Mouse (Mus musculus) erythroblast, adult 5-6 weeks (primary cell): ENCODE results near the gene Prkar2a. TPM values are rescaled to one million over a fixed set of nuclear protein-coding genes. Genes with fewer than 3 reads are reported as not detected.

Experiments used
- ATAC-seq: replicated peaks from 2 replicates; pipeline ENCODE4 v1.8.0; 2016; ENCODE audit warnings: moderate number of reproducible peaks, mild to moderate bottlenecking, moderate TSS enrichment, inconsistent platforms; ENCODE audit not compliant: poor library complexity, low FRiP score, severe bottlenecking
- total RNA-seq, 2 experiments: library from RNA; stranded (forward) in 1 of 2; stranded (reverse) in 1 of 2; fragments of 150-400 nt in 1 of 2; fragments of 200-764, 138-1000 nt in 1 of 2; gene quantifications; 2 replicates each; pipeline versions ENCODE4 v1.2.3 to v1.2.4; 2015 to 2017; ENCODE audit warnings: low replicate concordance in 2 of 2

Gene Prkar2a
- total RNA-seq, 2 experiments from 2014 or later = 1.4 to 2.9 TPM

DNA sequence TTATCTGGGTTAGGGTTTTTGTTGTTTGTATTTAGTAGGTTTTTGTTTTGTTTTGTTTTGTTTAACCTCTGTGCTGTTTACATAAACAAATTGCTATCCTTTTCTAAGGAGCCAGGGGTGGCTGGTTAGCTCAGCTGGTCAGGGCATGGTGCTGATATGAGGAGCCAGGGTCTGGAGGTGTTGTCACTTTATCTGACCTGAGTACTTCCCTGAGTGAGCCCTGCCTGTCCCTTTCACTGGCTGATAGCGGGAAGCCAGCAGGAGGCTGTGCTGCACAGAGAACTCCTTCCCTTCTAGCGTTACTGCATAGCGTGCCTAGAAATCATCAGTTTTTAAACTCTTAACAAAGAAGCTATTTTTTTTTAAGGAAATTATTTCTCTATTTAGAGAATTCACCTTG, 58.6 kb downstream of the Prkar2a start:
- ATAC-seq = peak; percentile 76

DNA sequence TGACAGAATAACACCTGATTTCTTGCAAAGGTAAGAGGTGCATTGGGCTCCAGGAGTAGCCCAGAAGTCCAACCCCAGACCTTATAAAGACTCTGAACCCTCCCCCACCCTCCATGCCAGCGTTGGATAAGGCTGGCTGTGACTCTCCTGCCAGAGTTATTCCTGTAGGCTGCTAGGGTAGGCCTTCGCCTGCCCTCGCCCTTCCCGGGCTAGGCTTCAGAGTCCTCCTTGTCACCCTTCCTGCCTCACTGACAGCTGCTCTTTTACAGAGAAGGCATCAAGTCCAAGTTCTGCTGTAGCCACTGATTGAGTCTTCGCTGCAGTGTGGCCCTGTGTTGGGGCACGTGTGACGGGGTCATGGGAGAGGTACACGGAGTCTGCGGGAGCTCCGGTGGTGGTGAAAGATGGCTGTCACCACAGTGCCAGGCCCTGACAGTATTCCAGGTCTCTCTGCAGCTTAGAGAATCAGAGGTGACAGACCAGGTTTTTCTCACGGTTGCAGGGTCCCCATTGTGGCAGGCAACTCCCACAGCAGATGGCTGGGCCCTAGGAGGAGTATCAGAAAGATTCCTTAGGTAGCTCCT, 59.6 kb downstream of the Prkar2a start:
- ATAC-seq = no peak

- no peak for ATAC-seq
Measured at GRCm38 (mm10) chr9:108750616-108751015, 61.5 kb downstream of the Prkar2a start.

DNA sequence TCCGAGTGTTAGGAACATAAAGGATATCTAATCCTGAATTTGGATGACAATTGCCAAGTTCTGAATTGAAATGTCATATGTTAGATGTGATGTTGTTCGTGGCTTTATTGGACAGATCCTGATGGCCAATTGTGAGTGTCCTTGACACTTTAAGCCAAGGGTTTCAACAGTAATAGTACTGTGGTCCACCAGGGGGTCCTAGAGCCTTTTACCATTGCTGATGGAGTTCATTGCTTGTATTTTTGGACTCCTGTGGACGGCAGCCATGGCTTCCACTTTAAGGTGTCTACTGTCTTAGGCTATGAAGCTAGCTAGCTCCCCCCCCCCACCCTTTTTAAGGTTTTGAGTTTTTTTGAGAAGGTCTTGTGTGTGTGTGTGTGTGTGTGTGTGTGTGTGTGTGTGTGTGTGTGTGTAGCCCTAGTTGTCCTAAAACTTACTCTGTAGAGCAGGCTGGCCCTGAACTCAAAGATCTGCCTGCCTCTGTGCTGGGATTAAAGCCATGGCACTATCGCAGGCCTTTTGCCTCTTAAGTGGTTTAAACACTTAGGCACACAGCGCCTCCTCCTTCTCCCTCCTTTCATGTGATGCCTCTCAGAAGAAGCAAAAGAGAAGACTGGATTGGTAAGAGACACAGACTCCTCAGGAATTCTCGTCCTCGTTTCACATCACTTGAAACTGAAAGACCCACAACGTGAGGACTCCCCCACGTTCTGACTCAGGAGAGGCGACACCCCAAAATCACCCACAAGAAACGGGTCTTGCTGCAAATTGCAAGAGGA, 63.2 kb downstream of the Prkar2a start:
- ATAC-seq = no peak

- peak; percentile 63 for ATAC-seq
Measured at GRCm38 (mm10) chr9:108753326-108753725, 64.2 kb downstream of the Prkar2a start.

GRCm38 (mm10) chr9:108753976-108754375, 64.9 kb downstream of the Prkar2a start:
- ATAC-seq = no peak

GRCm38 (mm10) chr9:108754423-108754822, 65.3 kb downstream of the Prkar2a start:
- no peak for ATAC-seq

DNA sequence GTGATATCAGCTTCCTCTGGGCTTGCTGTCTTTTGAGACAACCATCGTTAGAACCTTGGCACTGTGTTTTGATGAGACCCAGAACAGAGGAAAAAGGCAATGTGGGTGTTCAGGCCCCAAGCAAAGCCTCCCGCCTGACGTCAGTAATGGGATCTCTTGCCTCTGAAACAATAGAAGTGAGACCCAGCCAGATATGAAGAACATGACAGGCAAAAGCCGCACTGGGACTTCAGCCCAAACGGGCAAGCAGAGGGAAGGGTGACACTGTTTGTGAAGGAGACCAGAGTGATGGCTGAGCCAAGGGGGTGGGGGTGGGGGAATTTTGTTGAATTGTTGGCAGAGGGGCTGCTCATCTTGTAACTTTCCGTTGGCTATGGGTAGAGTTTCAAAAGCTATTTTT, 68.3 kb downstream of the Prkar2a start:
- ATAC-seq = no peak

DNA sequence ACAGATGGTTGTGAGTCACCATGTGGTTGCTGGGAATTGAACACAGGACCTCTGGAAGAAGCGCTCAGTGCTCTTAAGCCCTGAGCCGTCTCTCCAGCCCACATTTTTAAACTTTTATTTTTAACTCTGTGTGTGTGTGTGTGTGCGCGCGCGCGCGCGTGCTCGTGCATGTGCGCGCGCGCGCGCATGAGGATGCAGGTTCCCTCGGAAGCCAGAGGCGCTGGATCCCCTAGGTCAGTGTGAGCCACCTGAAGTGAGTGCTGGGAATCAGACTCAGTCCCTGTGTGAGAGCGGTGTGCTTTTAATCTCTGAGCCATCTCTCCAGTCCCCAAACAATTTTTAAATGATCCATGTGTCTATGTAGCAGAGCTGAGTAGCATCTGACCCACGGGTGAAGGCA, 70.0 kb downstream of the Prkar2a start:
- ATAC-seq = no peak

DNA sequence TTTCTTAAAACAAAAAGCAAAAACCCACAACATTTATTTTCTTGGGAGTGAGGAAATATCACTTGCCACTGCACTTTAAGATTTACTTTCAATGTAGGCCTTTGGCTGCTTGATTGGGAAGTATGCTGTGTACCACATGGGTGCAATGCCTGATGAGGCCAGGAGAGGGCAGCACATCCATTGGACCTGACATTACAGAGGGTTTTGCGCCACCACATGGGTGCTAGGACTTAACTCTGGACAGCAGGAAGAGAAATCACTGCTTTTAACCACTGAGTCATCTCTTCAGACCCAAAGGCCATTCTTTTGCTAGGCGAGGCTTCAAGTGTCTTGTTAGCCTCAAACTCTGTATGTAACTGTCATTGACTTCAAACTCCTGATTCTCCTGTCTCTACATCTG, 70.7 kb downstream of the Prkar2a start:
- ATAC-seq = peak; percentile 87

DNA sequence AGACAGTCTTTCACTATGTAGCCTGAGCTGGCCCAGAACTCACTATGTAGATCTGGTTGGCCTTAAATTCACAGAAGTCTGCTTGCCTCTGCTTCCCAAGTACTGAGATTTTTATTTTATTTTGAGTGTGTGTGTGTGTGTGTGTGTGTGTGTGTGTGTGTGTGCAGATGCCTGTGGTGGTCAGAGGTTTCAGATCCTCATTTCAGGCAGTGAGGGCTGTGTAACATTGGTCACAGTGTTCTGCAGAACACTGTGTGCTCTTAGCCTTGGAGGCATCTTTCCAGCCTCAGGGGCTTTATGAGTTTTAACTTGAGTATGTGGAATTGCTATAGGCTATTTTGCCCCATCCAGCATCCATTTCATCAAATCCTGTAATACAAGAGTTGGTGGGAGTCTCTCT, 72.4 kb downstream of the Prkar2a start:
- no peak for ATAC-seq

DNA sequence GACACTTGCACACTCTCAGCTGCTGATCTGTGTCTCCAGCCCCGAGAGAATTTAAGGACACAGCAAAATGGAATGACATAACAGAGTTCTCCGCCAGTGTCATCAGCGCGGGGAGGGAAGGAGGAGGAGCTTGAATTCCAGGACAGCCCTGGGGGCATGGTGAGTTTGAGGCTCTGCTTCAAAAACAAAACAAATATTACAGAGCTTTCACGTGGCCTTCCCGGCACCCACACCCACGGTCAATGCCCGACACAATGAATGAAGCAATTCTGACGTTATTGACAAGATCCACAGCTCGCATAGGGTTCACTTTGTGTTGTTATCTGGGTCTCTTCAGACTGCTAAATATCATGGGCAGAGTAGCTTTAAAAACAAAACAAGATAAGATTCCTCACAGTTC, 75.9 kb downstream of the Prkar2a start:
- ATAC-seq = no peak

DNA sequence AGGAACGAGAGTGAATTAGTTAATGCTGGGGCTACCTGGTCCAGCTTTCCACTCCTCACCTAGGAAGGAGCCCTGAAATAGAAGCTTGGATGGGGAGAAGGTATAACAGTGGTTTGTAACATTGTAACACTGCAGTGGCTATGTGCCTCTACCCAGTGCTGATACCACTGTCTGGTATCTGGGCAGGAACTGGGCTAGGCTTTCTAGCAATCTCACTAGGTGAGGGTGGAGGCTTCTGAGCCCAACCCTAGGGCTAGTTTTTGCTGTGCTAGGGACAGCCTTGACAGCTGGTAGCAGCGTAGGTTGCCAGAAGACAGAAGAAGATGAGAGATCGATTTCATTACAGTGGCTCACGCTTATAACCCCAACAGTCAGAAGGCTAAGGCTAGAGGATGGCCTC, 87.5 kb downstream of the Prkar2a start:
- ATAC-seq = peak; percentile 67

- ATAC-seq = no peak
Measured at GRCm38 (mm10) chr9:108777276-108777675, 88.2 kb downstream of the Prkar2a start.

- no peak for ATAC-seq
Measured at GRCm38 (mm10) chr9:108780959-108781358, 91.8 kb downstream of the Prkar2a start.

DNA sequence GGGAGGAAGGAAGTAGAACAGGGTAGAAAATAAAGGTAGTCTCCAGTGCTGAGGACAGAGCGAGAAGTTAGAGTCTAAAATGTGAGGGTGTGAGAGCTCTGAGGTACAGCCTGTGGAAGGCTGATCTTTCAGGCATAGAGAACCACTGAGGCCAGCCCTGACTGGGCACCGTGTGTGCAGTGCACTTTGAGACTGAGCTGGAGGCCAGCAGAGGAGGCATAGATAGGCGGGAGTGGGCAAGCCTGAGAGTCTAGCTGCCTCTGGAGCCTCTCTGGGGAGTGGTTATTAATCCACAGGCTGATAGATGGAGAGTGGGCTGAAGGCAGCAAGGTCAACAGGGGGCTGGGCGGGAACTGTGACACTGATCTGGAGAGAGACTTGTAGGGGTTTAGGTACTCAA, 92.8 kb downstream of the Prkar2a start:
- no peak for ATAC-seq

- peak; percentile 8; the same call in 1 of the 2 replicates for ATAC-seq
Measured at GRCm38 (mm10) chr9:108782836-108783547, 93.9 kb downstream of the Prkar2a start.

DNA sequence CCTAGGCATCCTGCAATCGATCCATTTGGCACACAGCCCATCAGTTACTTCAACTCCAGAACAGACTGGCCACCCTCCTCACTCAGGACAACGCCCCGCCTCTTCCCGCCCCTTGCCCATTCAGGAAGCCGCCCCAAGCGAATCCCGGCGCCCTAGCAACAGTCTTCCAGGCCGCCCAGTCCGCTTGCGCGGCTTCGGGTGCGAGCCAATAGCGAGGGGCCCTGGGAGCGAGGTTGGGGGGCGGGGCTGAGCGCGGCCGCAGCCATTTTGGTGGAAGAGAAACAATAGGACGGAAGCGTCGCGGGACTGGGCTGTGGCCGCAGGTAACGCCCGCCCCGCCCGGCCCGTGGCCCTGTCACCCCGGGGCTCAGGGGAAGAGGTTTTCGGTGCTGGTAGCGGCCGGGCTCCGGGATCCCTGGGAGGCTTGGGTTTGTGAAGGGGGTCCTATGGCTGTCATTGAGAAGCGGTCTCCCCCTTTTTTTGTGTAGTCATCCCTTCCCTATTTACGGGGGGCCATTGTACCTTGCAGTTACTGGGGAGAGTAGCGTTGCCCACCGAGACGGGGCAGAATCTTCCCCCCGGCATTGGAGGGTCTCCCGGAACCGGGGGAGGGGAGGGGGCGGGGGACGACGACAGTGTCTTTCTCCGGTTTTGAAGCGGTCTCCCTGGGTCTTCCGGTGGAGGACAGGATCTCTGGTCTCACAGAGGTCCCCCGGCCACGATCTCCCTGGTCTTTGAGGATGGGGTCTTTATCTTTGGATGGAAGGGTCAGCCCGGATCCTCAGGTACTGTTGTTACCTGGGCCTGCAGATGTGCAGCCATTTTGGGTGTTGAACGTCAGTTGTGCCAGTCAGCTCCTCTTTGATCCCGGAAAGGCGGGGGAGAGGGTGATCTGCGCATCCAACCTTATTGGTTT, 94.7 kb downstream of the Prkar2a start, which contains the start of gene Ip6k2:
Ip6k2 (plus strand) TSS at position 249 of the 916 bp plus-strand sequence.
- ATAC-seq = peak; percentile 95

DNA sequence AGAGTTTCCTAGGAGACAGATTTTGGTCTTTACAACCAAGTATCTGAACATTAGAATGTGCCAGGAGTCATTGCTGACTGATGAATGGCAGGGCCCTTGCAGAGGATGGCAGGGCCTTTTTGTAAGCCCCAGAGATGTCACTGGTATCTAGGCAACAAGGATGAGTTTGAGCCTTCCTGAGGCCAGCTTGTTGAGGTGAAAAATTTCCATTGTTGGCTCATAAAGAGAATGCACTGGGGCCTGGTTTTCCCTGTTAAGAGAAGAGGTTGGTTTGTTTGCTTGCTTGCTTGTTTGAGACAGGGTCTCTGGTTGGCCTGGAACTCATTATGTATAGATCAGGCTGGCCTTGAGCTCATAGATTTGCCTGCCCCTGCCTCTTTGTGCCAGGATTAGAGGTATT, 96.3 kb downstream of the Prkar2a start:
- ATAC-seq = no peak

DNA sequence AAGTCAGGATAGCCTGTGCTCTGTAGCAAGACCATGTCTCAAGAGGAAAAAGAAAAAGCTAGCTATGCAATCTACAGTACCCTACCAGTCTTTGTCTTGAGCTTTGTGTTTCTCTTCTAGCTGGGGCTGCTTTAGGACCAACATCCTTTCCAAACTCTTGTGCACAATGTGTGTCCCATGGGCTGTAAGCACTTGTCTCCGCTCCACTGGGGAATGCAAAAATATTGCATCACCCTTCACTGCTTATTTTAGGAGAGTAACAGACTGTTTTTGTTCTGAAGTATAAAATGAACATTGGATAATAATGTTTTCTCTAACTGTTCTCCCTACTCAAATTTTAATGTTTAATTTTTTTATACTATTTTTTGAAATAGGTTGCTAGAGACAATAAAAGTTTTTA, 97.4 kb downstream of the Prkar2a start:
- ATAC-seq = no peak
